Mouse (Mus musculus): Measurements from ENCODE around the gene Usp35. TPM values are rescaled to one million over a fixed set of nuclear protein-coding genes. Genes with fewer than 3 reads are reported as not detected.

Usp35 gene
- polyA plus RNA-seq, 1 experiment = 1.6 TPM

- TF ChIP-seq POLR2A (IDR thresholded peaks at IDR 0.05; ENCODE audit: insufficient read length, low read depth) (no peak), E2F4 (IDR thresholded peaks at IDR 0.05; ENCODE audit: insufficient read depth) (no peak), MYOG (IDR thresholded peaks at IDR 0.05; ENCODE audit: control insufficient read depth in 1 of 3, insufficient read depth in 1 of 3, insufficient read length in 2 of 3, low read depth in 2 of 3) (no peak), MYOD1 (IDR thresholded peaks at IDR 0.05; ENCODE audit: control insufficient read depth in 1 of 3, insufficient read length in 2 of 3, low read depth in 2 of 3) (no peak), REST (IDR thresholded peaks at IDR 0.05; ENCODE audit: insufficient read depth, insufficient read length) (no peak), POLR2AphosphoS2 (IDR thresholded peaks at IDR 0.05; ENCODE audit: insufficient read length, low read depth) (no peak), TCF3 (IDR thresholded peaks at IDR 0.05; ENCODE audit: insufficient read length, low read depth) (no peak), MAX (IDR thresholded peaks at IDR 0.05; ENCODE audit: low read depth) (no peak), SRF (IDR thresholded peaks at IDR 0.05; ENCODE audit: control insufficient read depth, insufficient read length, low read depth) (no peak), USF1 (IDR thresholded peaks at IDR 0.05; ENCODE audit: low read depth) (no peak), CEBPB (IDR thresholded peaks at IDR 0.05; ENCODE audit: insufficient read depth, poor library complexity, severe bottlenecking) (no peak), TCF12 (IDR thresholded peaks at IDR 0.05; ENCODE audit: insufficient read depth, poor library complexity, severe bottlenecking) (no peak)
- no peak overlapping the region for H3ac ChIP-seq (ENCODE audit: control insufficient read depth, insufficient read length)
- no peaks in the 10 kb centered on the region for H3K27me3 ChIP-seq (ENCODE audit: control insufficient read depth, insufficient read depth, insufficient read length)
- H3K4me3 ChIP-seq = no peak overlapping the region
- no peaks in the 10 kb centered on the region for H3K79me2 ChIP-seq (ENCODE audit: control insufficient read depth, insufficient read depth)
- H3K36me3 ChIP-seq (ENCODE audit: control insufficient read depth, insufficient read depth) = peaks cover 3% of the 10 kb centered on the region
- H3K4me2 ChIP-seq (ENCODE audit: low read depth) = no peak overlapping the region
These were observed 15.0 kb upstream of the Usp35 start for GRCm38 (mm10) chr7:97346822-97347166.

- no peaks in the 10 kb centered on the region for H3K27me3 ChIP-seq (ENCODE audit: control insufficient read depth, insufficient read depth, insufficient read length)
- H3ac ChIP-seq (ENCODE audit: control insufficient read depth, insufficient read length) = no peak overlapping the region
- H3K79me2 ChIP-seq (ENCODE audit: control insufficient read depth, insufficient read depth) = no peaks in the 10 kb centered on the region
- peaks cover 3% of the 10 kb centered on the region for H3K36me3 ChIP-seq (ENCODE audit: control insufficient read depth, insufficient read depth)
- H3K4me3 ChIP-seq = no peak overlapping the region
- H3K4me2 ChIP-seq (ENCODE audit: low read depth) = no peak overlapping the region
- TF ChIP-seq E2F4 (IDR thresholded peaks at IDR 0.05; ENCODE audit: insufficient read depth) = no peak
- no peak for TF ChIP-seq USF1 (IDR thresholded peaks at IDR 0.05; ENCODE audit: low read depth)
- no peak for TF ChIP-seq CEBPB (IDR thresholded peaks at IDR 0.05; ENCODE audit: insufficient read depth, poor library complexity, severe bottlenecking)
- no peak for TF ChIP-seq POLR2A (IDR thresholded peaks at IDR 0.05; ENCODE audit: insufficient read length, low read depth)
- no peak for TF ChIP-seq TCF3 (IDR thresholded peaks at IDR 0.05; ENCODE audit: insufficient read length, low read depth)
- TF ChIP-seq SRF (IDR thresholded peaks at IDR 0.05; ENCODE audit: control insufficient read depth, insufficient read length, low read depth) = no peak
- TF ChIP-seq MAX (IDR thresholded peaks at IDR 0.05; ENCODE audit: low read depth) = no peak
- TF ChIP-seq POLR2AphosphoS2 (IDR thresholded peaks at IDR 0.05; ENCODE audit: insufficient read length, low read depth) = no peak
- no peak for TF ChIP-seq MYOD1 (IDR thresholded peaks at IDR 0.05; ENCODE audit: control insufficient read depth in 1 of 3, insufficient read length in 2 of 3, low read depth in 2 of 3)
- TF ChIP-seq TCF12 (IDR thresholded peaks at IDR 0.05; ENCODE audit: insufficient read depth, poor library complexity, severe bottlenecking) = no peak
- TF ChIP-seq REST (IDR thresholded peaks at IDR 0.05; ENCODE audit: insufficient read depth, insufficient read length) = no peak
- TF ChIP-seq MYOG (IDR thresholded peaks at IDR 0.05; ENCODE audit: control insufficient read depth in 1 of 3, insufficient read depth in 1 of 3, insufficient read length in 2 of 3, low read depth in 2 of 3) = no peak
These were observed 14.4 kb upstream of the Usp35 start for GRCm38 (mm10) chr7:97346111-97346821.

GRCm38 (mm10) chr7:97345229-97345871 lies 13.5 kb upstream of the Usp35 start:
- peaks cover 3% of the 10 kb centered on the region for H3K36me3 ChIP-seq (ENCODE audit: control insufficient read depth, insufficient read depth)
- H3K79me2 ChIP-seq (ENCODE audit: control insufficient read depth, insufficient read depth) = no peaks in the 10 kb centered on the region
- no peak overlapping the region for H3ac ChIP-seq (ENCODE audit: control insufficient read depth, insufficient read length)
- no peaks in the 10 kb centered on the region for H3K27me3 ChIP-seq (ENCODE audit: control insufficient read depth, insufficient read depth, insufficient read length)
- no peak overlapping the region for H3K4me3 ChIP-seq
- TF ChIP-seq USF1 (IDR thresholded peaks at IDR 0.05; ENCODE audit: low read depth) = no peak
- TF ChIP-seq REST (IDR thresholded peaks at IDR 0.05; ENCODE audit: insufficient read depth, insufficient read length) = no peak
- no peak for TF ChIP-seq POLR2A (IDR thresholded peaks at IDR 0.05; ENCODE audit: insufficient read length, low read depth)
- TF ChIP-seq TCF12 (IDR thresholded peaks at IDR 0.05; ENCODE audit: insufficient read depth, poor library complexity, severe bottlenecking) = no peak
- no peak for TF ChIP-seq SRF (IDR thresholded peaks at IDR 0.05; ENCODE audit: control insufficient read depth, insufficient read length, low read depth)
- TF ChIP-seq CEBPB (IDR thresholded peaks at IDR 0.05; ENCODE audit: insufficient read depth, poor library complexity, severe bottlenecking) = no peak
- no peak for TF ChIP-seq E2F4 (IDR thresholded peaks at IDR 0.05; ENCODE audit: insufficient read depth)
- TF ChIP-seq MYOG (IDR thresholded peaks at IDR 0.05; ENCODE audit: control insufficient read depth in 1 of 3, insufficient read depth in 1 of 3, insufficient read length in 2 of 3, low read depth in 2 of 3) = no peak
- TF ChIP-seq POLR2AphosphoS2 (IDR thresholded peaks at IDR 0.05; ENCODE audit: insufficient read length, low read depth) = no peak
- TF ChIP-seq MYOD1 (IDR thresholded peaks at IDR 0.05; ENCODE audit: control insufficient read depth in 1 of 3, insufficient read length in 2 of 3, low read depth in 2 of 3) = no peak
- no peak for TF ChIP-seq TCF3 (IDR thresholded peaks at IDR 0.05; ENCODE audit: insufficient read length, low read depth)
- TF ChIP-seq MAX (IDR thresholded peaks at IDR 0.05; ENCODE audit: low read depth) = no peak
- H3K4me2 ChIP-seq (ENCODE audit: low read depth) = no peak overlapping the region

- Histone ChIP-seq H3K79me2 (ENCODE audit: control insufficient read depth, insufficient read depth) (no peaks in the 10 kb centered on the region), H3K27me3 (ENCODE audit: control insufficient read depth, insufficient read depth, insufficient read length) (no peaks in the 10 kb centered on the region), H3K36me3 (ENCODE audit: control insufficient read depth, insufficient read depth) (no peaks in the 10 kb centered on the region), H3ac (ENCODE audit: control insufficient read depth, insufficient read length) (no peak overlapping the region), H3K4me3 (no peak overlapping the region), H3K4me2 (ENCODE audit: low read depth) (no peak overlapping the region)
- TF ChIP-seq USF1 (IDR thresholded peaks at IDR 0.05; ENCODE audit: low read depth) (no peak), REST (IDR thresholded peaks at IDR 0.05; ENCODE audit: insufficient read depth, insufficient read length) (no peak), CEBPB (IDR thresholded peaks at IDR 0.05; ENCODE audit: insufficient read depth, poor library complexity, severe bottlenecking) (no peak), TCF12 (IDR thresholded peaks at IDR 0.05; ENCODE audit: insufficient read depth, poor library complexity, severe bottlenecking) (no peak), MAX (IDR thresholded peaks at IDR 0.05; ENCODE audit: low read depth) (no peak), POLR2A (IDR thresholded peaks at IDR 0.05; ENCODE audit: insufficient read length, low read depth) (no peak), E2F4 (IDR thresholded peaks at IDR 0.05; ENCODE audit: insufficient read depth) (no peak), MYOG (IDR thresholded peaks at IDR 0.05; ENCODE audit: control insufficient read depth in 1 of 3, insufficient read depth in 1 of 3, insufficient read length in 2 of 3, low read depth in 2 of 3) (no peak), MYOD1 (IDR thresholded peaks at IDR 0.05; ENCODE audit: control insufficient read depth in 1 of 3, insufficient read length in 2 of 3, low read depth in 2 of 3) (no peak), POLR2AphosphoS2 (IDR thresholded peaks at IDR 0.05; ENCODE audit: insufficient read length, low read depth) (no peak)
These were observed 12.8 kb upstream of the Usp35 start for GRCm38 (mm10) chr7:97344655-97345054.
